Mouse (Mus musculus) c-Kit-negative CD71-positive TER-119-positive erythroid progenitor cells, embryonic 14.5 days (primary cell): ENCODE measurements around the gene Usp5.

Experiments
- DNase-seq: peaks from one replicate; pipeline ENCODE4 v3.0.0-alpha.2; 2013; ENCODE audit warnings: low read depth, low spot score

Gene Usp5

GRCm38 (mm10) chr6:124828868-124829798, at the start of gene Usp5, which contains the start of gene Cdca3:
Gene Usp5 (minus strand): TSS chr6:124829484.
Gene Cdca3 (plus strand): TSS chr6:124829547.
- DNase-seq: peak; percentile 99

- DNase-seq: no peak
Observed at GRCm38 (mm10) chr6:124874348-124874747, 45.1 kb upstream of the Usp5 start.

GRCm38 (mm10) chr6:124866560-124866959, 37.3 kb upstream of the Usp5 start:
- DNase-seq: no peak

DNA sequence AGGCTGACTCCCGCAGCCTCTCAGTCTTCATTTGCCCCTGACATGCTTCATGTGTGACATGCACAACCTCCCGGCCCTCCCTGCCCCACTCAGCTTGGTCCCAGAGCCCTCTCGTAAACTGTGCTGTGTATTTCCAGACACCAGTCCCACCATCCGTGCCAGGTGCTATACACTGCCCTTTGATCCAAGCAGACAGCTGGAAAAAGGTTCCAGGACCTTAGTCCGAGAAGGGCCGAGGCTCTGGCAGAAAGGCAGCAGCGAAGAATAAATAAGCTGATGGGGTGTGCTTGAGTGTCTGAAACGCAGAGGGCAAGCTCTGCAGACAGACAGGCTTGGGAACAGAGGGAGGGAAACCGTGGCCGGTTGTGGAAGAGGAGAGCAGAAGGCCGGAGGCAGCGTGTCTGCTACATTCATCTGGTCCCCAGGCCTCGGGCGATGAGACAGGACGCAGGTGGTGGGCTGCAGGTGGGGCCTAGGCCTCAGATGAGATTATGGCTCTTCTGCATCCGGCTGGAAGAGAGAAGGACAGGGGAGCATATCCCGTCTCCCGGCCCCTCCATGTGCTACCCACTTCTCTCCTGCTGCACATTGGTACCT, 36.6 kb upstream of the Usp5 start:
- no peak for DNase-seq

DNA sequence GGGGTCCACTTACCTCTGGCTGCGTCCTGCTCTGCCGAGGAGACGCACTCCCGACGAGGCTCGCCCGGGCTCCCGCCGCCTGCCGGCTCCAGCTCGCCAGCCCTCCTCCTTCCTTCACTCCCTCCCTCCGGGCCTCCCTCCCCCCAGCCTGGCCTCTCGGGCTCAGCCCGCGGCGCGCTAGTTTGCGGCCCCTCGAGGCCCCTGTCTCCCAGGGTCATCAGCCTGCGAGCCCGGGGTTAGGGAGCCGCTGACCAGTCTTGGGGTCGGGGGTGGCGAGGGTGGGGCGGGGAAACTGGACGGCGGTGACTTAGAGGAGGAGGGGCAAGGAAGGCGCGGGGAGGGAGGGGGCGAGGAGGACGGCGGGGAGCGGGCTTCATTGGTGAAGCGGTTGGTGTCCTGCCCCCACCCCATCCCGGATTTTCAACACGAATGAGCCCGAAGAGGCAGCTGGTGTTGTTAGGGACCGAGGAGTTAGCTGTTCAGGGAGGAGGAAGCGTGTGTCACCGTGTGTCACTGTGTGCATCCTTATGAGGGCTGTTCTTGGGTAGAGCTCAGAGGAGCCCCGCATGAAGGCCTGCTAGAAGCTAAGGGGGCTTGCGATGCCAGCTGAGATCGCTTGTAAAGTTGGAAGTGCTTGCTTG, 34.5 kb upstream of the Usp5 start, which contains the start of gene Gpr162:
Gpr162 (minus strand) TSS at position 326 of the 641 bp plus-strand sequence.
- DNase-seq: no peak

DNA sequence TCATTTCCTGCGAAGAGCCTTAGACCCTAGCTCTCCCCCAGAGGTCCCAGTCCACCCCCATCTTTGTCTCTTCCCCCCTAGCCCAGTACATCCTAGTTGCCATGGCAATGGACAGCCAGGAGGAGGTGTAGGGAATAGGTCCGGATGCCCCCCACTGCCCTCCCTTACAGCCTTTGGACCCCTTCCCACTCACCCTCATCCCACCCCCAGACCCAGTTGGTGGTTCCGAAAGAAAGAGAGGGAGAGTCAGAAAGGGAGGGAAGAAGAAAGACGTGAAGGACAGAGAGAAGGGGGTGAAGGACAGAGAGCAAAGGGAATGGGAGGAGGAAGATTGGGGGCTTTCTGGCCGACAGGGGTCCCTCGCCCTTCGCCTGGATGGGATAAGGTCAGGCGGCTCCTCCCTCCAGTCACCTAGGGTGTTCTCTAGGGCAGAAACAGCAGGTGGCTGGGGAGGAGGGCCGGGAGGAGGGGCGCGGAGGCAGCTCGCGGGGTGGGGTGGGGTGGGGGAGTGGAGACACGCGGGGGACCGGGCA, 33.9 kb upstream of the Usp5 start:
- DNase-seq: no peak

DNA sequence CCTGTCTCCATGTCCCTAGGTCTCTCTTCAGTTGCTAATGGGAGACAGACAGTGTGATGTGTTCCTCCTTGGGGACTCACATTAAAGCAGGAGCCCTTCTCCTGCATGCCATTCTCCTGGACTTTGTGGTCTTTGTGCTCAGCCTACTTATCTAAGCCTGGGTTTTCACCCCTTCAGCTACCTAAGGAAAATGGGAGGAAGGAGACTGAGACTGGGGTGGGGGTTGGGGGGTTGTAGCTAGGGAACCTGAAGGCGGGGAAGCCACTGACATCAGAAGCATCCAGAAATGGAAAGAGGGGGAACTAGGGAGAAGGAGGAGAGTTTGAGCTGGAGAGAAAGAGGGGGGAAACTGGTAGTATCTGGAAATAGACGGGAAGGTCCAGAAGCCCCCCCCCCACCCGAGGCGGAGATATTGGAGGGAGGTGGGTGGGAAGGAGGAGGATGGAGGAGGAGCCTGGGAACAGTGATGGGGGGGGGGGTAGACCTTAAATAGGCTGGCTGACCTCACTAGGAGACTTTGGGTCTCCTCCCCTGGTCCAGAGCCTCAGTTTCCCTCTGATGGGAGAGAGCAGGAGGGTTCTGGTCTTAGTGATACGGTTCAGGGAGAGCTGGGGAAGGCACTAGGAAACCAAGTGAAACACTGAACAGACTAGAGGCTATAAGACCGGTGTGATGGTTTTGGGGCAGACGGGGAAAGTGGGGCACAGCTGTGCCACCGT, 33.3 kb upstream of the Usp5 start:
- no peak for DNase-seq

GRCm38 (mm10) chr6:124861802-124862201, 32.5 kb upstream of the Usp5 start:
- no peak for DNase-seq

- DNase-seq: no peak
Observed at GRCm38 (mm10) chr6:124861266-124861665, 32.0 kb upstream of the Usp5 start.

- DNase-seq: no peak
Observed at GRCm38 (mm10) chr6:124860511-124860910, 31.2 kb upstream of the Usp5 start.

DNA sequence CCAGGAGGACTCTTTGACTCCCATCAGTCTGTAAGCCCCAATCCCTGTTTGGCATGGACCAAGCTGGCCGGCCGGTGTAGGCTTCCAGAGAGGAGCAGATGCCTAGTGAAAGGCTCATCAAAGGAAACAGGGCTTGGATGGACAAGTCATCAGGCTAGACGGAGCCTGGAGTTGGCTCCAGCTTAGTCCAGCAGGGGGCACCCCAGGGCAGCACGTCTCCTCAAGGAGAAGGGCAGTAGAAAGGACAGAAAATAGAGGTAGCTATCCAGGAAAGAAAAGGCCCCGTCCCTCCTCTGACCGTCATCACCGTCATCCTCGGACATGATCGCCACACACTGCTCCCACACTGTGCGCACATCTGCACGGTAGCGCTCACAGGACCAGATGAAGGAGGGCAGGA, 30.4 kb upstream of the Usp5 start:
- DNase-seq: no peak

- DNase-seq: no peak
Observed at GRCm38 (mm10) chr6:124858561-124859318, 29.5 kb upstream of the Usp5 start.

DNA sequence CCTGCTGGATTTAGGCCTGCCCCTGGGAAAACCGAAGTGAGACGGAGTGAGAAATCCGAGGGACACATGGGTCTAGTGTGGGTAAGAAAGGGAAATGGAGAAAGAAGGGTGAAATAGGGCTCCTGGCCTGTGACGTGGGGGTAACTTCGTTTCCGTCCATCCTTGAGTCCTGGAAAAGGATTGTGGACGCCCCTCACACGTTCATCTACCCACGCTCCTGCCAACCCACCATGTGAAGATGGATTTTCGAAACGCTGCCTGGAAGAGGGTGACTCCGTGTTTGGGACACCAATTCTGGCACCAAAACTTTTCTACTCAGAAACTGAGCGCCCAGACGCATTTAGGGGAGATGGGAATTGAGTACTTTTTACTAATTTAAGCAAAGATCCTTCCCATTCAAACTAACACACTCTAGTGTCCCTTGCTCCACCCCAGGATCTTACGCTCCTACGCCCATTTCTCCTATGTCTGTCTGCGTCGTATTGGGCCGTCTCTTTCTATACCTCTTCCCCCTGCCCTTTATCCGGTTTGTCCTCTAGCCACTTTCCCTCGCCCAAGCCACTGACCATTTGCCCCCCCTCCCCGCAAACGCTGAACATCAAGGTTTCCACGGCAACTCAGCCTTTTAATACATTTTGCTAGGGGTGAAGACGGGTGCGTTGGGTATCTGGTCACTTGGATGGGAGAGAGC, 28.7 kb upstream of the Usp5 start:
- DNase-seq: no peak

DNA sequence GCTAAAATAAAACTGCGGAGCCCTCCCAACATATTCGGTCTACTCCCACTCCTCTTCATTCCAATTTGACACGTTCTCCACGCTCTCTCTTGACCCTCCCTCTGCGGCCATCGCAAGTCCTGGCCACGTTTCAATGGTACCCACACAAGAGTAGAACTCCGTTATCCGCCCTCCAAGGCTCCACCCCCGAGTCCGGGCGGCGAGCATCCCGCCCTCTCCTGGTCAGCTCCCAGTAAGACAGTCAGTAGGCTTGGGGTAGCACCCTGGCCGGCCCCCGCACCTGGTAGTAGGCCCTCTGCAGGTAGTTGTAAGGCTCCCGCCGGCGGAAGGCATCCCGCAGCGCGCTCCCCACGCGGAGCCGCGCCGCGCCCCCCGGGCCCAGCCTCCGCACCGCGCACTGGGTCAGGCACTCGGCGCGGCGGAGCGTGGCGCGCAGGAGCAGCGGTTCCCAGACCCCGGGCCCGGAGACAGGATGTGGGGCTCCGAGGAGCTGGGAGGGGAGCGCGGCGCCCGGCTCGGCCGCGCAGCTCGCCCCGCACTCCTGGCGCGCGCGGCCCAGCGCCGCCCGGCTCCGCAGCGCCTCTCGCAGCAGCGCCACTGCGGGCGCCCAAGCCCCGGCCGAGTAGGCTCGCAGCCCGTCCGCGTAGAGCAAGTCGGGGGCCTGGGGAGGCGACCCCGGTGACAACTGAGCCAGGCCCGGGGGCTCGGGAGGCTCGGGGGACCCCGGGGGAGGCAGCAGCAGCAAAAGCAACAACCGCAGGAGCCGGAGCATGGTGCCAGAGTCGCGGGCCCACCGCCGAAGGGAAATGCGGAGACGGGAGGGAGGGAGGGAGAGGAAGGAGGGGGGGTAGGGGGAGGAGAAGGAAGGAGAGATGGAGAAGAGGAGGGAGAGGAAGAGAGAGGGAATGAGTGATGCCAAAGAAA, 27.9 kb upstream of the Usp5 start, which contains the start of gene P3h3:
P3h3 (minus strand) TSS at position 837 of the 924 bp plus-strand sequence.
- no peak for DNase-seq

- no peak for DNase-seq
Observed at GRCm38 (mm10) chr6:124856321-124856720, 27.0 kb upstream of the Usp5 start.

DNA sequence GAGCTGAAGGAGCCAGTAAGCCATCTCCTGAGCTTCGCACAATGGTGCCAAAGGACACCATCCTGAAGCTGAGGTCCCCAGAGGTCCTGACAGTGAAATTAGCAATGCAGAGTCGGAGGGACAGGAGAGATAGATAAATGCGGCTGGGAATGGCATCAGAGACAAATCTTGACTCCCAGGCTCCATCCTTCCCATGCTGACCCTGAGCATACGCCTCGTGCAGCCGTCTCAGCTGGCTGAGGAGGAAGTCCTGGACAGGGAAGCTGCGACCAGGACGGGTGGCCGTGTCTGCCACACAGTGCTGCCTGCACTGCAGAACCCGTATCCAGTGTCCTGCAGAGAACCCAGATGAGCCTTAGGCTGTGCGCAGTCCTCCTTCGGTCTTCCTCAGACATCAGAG, 25.4 kb upstream of the Usp5 start:
- no peak for DNase-seq

DNA sequence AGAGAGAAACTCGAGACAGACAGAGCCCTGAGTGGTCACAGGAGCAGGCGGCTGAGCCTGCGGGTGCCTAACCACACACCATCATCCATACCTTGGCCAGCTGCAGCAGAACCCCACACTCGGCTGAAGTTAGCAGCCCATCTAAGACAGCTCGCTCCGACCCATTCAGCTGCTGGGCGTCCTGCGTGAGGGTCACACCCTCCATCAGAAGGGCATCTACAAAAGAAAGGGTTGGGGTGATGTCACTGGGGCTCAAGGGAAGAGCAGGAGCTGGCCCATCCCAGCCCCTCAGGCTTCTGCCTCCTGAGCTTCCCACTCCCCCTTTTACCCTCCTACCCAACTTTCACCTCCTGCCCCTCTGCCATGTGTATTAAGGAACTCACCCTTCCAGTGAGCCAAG, 21.3 kb upstream of the Usp5 start:
- no peak for DNase-seq

DNA sequence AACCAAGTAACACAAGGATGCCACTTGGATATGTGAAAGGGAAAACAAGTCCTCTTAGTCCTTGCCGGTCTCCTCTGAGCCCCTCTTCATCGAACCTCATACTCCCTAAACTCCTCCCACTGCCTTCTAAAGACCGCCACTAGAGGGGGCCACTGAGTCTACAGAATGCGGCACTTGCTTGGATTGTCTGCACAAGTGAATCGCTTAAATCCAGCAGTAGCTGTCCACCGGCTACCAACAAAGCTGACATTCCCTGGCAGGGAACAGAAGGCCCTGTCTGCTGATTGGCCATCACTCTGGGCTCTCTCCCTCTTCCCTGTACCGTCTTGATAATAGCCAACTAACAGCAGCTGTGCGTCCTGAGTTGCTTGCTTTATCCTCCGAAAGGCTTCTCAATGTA, 18.0 kb upstream of the Usp5 start:
- peak; percentile 65 for DNase-seq
